Mouse (Mus musculus): ENCODE measurements around the gene Olfr680-ps1.
"Not testable (repeated sequence)": the region's sequence is repeated elsewhere in the genome, so short reads cannot be mapped to it uniquely, and the experiment has no call there.

Olfr680-ps1 gene

GRCm38 (mm10) chr7:105092717-105093116, at the start of gene Olfr680-ps1:
Gene Olfr680-ps1, minus strand, starts transcription at chr7:105092817.
- DNase-seq (ENCODE audit: low read depth, low spot score): not testable (repeated sequence)

GRCm38 (mm10) chr7:105141275-105141674, 48.7 kb upstream of the Olfr680-ps1 start:
- DNase-seq (ENCODE audit: low read depth, low spot score): no peak

GRCm38 (mm10) chr7:105116536-105116935, 23.9 kb upstream of the Olfr680-ps1 start, which contains the start of gene Olfr681:
Gene Olfr681, plus strand, starts transcription at chr7:105116836.
- DNase-seq (ENCODE audit: low read depth, low spot score): no peak

GRCm38 (mm10) chr7:105080905-105081304, 11.7 kb downstream of the Olfr680-ps1 start, which contains the start of gene Olfr679:
Gene Olfr679, plus strand, starts transcription at chr7:105081205.
- no peak for DNase-seq (ENCODE audit: low read depth, low spot score)

GRCm38 (mm10) chr7:105064175-105064574, 28.4 kb downstream of the Olfr680-ps1 start, which contains the start of gene Olfr678:
Gene Olfr678, plus strand, starts transcription at chr7:105064475.
- DNase-seq (ENCODE audit: low read depth, low spot score): no peak

- DNase-seq (ENCODE audit: low read depth, low spot score): no peak
Observed at GRCm38 (mm10) chr7:105058951-105059350, 33.7 kb downstream of the Olfr680-ps1 start.

Measured in skeletal muscle tissue, adult 2 months (tissue).